Mouse (Mus musculus) cerebellum, adult 2 months (tissue): ENCODE measurements around the gene Tmem8b.

Source experiments
- CTCF ChIP-seq: fragments of 200-500 bp; IDR thresholded peaks from 2 replicates; pipeline ENCODE4 v1.5.1; 2011; ENCODE audit warnings: low read depth, mild to moderate bottlenecking, control low read depth, low read length, moderate library complexity, borderline replicate concordance; ENCODE audit not compliant: insufficient read depth
- POLR2A ChIP-seq: fragments of 200-500 bp; IDR thresholded peaks from 2 replicates; pipeline ENCODE4 v1.6.1; 2011; ENCODE audit warnings: low read length, control low read depth, borderline replicate concordance; ENCODE audit not compliant: insufficient read depth

GRCm38 (mm10) chr4:43656339-43657109, 12.2 kb upstream of the Tmem8b start, which contains the start of gene Hint2:
- TF ChIP-seq POLR2A: peak; percentile 94
- no peak for TF ChIP-seq CTCF
